Mouse (Mus musculus): ENCODE measurements at regions not wholly inside any gene's neighbourhood (a gene's known extent, or its start where the extent isn't known, plus 50 kb on each side); places are given as distances from the start of the nearest gene placed in this dataset.

GRCm38 (mm10) chr14:61691785-61692372 is 84.6 kb downstream of the Kcnrg start:
- no peak for ATAC-seq (replicated peaks; ENCODE audit: low FRiP score, poor library complexity, severe bottlenecking)

DNA sequence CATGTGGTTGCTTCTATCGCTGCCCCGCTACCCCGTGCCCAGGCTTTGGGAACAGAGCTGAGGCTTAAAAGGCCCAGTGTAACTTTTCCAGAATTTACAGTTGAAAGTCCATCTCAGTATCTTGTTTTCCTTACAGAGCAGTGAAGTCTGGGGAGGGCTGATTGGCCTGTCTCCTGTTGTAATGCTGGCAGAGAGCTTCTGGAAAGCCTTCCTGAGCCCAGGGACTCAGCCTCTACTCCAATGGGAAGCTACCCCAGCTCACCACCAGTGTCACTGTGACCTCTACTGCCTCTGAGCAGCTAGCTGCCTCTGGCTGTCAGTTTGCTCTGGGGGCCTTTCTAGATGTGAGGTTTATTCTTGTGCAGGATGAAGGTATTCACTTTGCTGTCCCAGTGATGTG is 87.5 kb downstream of the Kcnrg start:
- ATAC-seq (replicated peaks; ENCODE audit: low FRiP score, poor library complexity, severe bottlenecking), result no peak

GRCm38 (mm10) chr14:61696290-61696842 is 89.1 kb downstream of the Kcnrg start:
- no peak for ATAC-seq (replicated peaks; ENCODE audit: low FRiP score, poor library complexity, severe bottlenecking)

GRCm38 (mm10) chr14:61696886-61697554 is 89.8 kb downstream of the Kcnrg start:
- ATAC-seq (replicated peaks; ENCODE audit: low FRiP score, poor library complexity, severe bottlenecking), result no peak

DNA sequence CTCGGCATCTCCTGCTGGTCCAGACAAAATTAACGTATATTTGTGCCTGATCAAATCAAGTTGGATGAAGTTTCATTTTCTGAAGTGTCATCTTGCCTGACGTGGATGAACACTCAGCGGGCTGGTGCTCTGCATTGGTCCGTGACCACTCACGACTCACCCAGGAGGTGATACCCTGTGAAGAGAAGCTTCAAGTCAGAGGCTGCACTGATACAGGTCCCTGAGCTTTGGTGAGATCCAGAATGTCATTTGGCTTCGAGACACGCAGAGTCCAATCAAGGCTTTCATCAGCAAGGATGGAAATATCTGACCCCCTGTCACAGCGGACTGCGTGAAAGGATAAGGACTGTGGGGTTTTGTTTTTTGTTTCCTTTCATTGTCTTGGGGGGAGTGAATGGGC is 90.4 kb downstream of the Kcnrg start:
- ATAC-seq (replicated peaks; ENCODE audit: low FRiP score, poor library complexity, severe bottlenecking), result no peak

GRCm38 (mm10) chr14:61698358-61699055 is 91.2 kb downstream of the Kcnrg start:
- no peak for ATAC-seq (replicated peaks; ENCODE audit: low FRiP score, poor library complexity, severe bottlenecking)

DNA sequence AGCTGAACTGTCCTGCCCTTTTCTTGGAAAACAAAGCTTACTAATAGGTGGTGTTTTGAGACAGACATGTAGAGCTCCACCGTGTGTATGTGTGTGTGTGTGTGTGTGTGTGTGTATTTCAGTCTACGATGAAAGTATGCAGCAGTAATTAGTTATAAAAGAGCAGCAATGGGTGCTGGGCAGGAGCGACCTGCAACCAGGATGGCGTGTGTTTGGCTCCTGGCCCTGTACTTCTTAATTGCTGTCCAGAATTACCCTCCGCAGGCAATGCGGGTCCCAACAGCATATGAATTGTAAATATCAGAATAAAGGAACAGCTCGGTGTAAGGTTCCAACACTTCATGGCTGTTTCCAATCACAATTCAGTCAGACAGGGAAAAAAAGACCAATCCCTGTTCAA is 92.4 kb downstream of the Kcnrg start:
- ATAC-seq (replicated peaks; ENCODE audit: low FRiP score, poor library complexity, severe bottlenecking), result no peak

- ATAC-seq (replicated peaks; ENCODE audit: low FRiP score, poor library complexity, severe bottlenecking), result no peak
Measured at GRCm38 (mm10) chr14:61701131-61701530, 93.9 kb downstream of the Kcnrg start.

GRCm38 (mm10) chr14:61703916-61704315 is 96.7 kb downstream of the Kcnrg start:
- ATAC-seq (replicated peaks; ENCODE audit: low FRiP score, poor library complexity, severe bottlenecking), result no peak

DNA sequence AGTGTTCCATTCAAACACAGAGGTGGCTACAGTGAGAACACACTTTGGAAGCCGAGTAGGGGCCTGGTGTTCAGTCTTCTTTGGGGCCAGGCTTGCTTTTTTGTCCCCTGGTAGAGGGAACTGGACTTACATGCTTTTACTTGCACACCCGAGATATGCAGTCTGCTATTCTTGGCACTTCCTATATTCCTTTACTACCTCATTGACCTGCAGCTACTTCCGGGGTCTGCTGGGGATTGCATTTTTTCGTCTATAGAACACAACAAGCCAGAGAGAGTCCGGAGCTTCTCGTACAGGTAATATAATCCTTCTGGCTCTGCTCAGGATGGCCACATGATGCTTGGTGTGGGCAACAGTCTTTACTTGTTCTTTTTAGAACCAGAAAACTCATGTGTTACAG is 99.7 kb downstream of the Kcnrg start:
- ATAC-seq (replicated peaks; ENCODE audit: low FRiP score, poor library complexity, severe bottlenecking), result no peak

GRCm38 (mm10) chr14:61708331-61708730 is 101.1 kb downstream of the Kcnrg start:
- ATAC-seq (replicated peaks; ENCODE audit: low FRiP score, poor library complexity, severe bottlenecking), result no peak

DNA sequence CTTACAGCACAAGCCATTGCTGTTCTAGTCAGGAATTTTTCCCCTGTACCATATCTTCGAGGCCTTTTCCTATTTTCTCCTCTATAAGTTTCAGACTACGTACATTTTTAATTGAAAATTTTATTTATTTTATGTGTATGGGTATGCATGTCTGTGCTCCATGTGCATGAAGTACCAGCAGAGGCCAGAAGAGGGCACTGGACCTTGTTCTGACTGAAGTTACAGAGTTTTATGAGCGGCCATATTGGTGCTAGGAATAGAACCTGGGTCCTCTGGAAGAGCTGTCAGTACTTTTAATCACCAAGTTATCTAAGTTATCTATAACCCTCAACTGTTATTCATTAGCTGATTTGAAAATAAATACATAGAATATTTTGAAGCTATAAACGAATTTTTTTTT is 108.5 kb downstream of the Kcnrg start:
- ATAC-seq (replicated peaks; ENCODE audit: low FRiP score, poor library complexity, severe bottlenecking), result no peak

DNA sequence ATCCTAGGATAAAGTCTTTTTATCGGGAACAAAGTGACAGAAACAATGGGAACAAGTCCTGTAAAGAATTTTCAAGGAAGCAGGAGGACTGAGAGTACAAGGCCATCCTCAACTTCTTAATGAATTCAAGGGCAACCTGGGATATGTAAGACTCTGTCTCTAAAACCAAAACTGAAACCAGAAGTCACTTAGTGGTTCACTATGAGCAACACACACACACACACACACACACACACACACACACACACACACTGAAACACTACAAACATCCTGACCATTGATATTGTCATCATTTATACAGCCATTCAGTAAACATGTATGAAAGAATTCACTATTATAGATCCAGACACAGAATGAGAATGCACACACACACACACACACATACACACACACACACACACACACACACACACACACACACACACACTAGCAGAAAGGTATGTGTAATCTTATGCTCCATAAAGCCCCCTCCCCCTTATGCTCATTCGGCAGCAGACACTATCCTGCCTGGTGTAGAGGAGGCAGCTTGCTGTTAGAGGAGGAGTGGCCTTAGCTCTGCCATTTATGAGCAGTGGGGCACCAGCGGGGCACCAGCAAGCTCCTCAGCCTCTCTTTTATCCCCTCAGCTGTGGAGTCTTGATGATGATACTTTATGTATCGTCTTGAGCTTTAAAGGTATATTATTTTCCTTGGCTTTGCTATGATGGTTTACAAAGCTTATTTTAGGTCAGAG is 111.3 kb downstream of the Kcnrg start:
- no peak for ATAC-seq (replicated peaks; ENCODE audit: low FRiP score, poor library complexity, severe bottlenecking)

- no peak for ATAC-seq (replicated peaks; ENCODE audit: low FRiP score, poor library complexity, severe bottlenecking)
Measured at GRCm38 (mm10) chr14:61721302-61721701, 114.0 kb downstream of the Kcnrg start.

- no peak for ATAC-seq (replicated peaks; ENCODE audit: low FRiP score, poor library complexity, severe bottlenecking)
Measured at GRCm38 (mm10) chr14:61724942-61725341, 117.7 kb downstream of the Kcnrg start.

DNA sequence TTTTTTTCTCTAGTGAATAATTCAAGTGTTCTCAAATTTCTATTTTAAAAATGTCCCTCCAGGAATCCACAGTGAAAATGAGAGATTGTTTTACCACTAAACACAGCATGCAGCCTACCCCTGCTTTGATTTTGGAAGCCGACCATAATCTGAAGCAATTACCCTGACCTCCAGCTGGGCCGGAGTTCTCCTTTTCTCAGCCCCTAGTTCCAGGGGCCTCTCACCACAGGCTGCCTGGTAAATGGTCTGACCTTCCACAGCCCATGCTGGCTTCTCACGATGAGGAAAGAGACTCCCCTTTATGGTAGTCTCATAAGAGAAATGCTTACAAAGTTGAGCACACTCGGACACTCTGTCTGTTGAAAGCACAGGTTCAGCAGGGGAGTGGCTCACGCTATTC is 121.3 kb downstream of the Kcnrg start:
- no peak for ATAC-seq (replicated peaks; ENCODE audit: low FRiP score, poor library complexity, severe bottlenecking)

- no peak for ATAC-seq (replicated peaks; ENCODE audit: low FRiP score, poor library complexity, severe bottlenecking)
Measured at GRCm38 (mm10) chr14:61735541-61735940, 128.3 kb downstream of the Kcnrg start.

GRCm38 (mm10) chr14:61736384-61737322 is 129.4 kb downstream of the Kcnrg start:
- no peak for ATAC-seq (replicated peaks; ENCODE audit: low FRiP score, poor library complexity, severe bottlenecking)

- no peak for ATAC-seq (replicated peaks; ENCODE audit: low FRiP score, poor library complexity, severe bottlenecking)
Measured at GRCm38 (mm10) chr14:61737504-61738040, 130.3 kb downstream of the Kcnrg start.

Data from erythroid progenitor cell, adult 5-6 weeks (primary cell).